Comparison of ENCODE assay signal across 23 mouse cellular contexts in the genomic region with DNA sequence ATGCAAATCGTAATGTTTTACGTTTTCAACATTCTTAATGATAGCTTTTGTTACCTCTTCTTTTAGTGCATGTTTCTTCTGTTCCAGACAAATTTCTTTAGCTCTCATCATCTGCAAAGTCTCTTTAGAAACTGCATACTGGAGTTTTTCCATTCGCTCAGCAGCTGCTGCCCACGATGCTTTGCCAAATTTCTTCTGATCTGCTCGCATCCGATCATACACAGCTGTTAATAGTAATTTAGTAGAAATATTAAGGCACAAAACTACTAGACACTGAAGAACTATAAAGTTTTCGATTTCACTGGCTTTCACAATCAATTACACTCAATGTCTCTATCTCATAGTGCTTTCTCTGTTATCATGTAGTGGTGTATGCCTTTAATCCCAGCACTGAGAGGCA. TPM values are rescaled to one million over a fixed set of nuclear protein-coding genes. Genes with fewer than 3 reads are reported as not detected.
DNase-seq lines count a peak whose midpoint lies in the region; ATAC-seq and TF ChIP-seq lines count a peak whose summit lies in the region.
"Had no signal": no experiment of that assay in that cellular context is flagged by ENCODE, and none has a peak within 500 bp of the region (broad histone marks: within the 10 kb centered on the region; RNA-seq: fewer than 3 reads in every experiment).

No protein-coding gene starts in this region.

- H3K36me3 ChIP-seq in kidney, embryonic 16.5 days (ENCODE audit: insufficient read depth, low read length) = peaks cover 23% of the 10 kb centered on the region
- 0 out of 2 replicates have a peak, but pooled peaks cover 10% of the 10 kb centered on the region for H3K36me3 ChIP-seq in lung, postnatal 0 days (ENCODE audit: insufficient read depth, low read length)
- H3K36me3 ChIP-seq: intestine, embryonic 15.5 days; stomach, embryonic 15.5 days had no signal

- TF ChIP-seq CTCF in lung, postnatal 0 days (IDR thresholded peaks at IDR 0.05) = no peak

- H3K9ac ChIP-seq in kidney, embryonic 16.5 days (replicated peaks; ENCODE audit: low read length) = no peak overlapping the region
- no peak overlapping the region for H3K9ac ChIP-seq in lung, postnatal 0 days (replicated peaks; ENCODE audit: low read depth)
- H3K9ac ChIP-seq: heart, embryonic 15.5 days; hindbrain, embryonic 15.5 days; intestine, embryonic 15.5 days; limb, embryonic 12.5 days; liver, embryonic 12.5 days; lung, embryonic 15.5 days; stomach, embryonic 15.5 days had no signal

- WGBS in kidney, embryonic 16.5 days = 91% methylated on average over 7 of the region's 7 CpGs
- 83% methylated on average over 7 of the region's 7 CpGs for WGBS in lung, postnatal 0 days

- H3K4me1 ChIP-seq in kidney, embryonic 16.5 days (ENCODE audit: insufficient read depth, low read length) = no peaks in the 10 kb centered on the region
- no peaks in the 10 kb centered on the region for H3K4me1 ChIP-seq in lung, postnatal 0 days (ENCODE audit: insufficient read depth, low read depth, low read length)
- H3K4me1 ChIP-seq: hindbrain, embryonic 15.5 days; intestine, embryonic 15.5 days; liver, embryonic 12.5 days; lung, embryonic 15.5 days; stomach, embryonic 15.5 days had no signal

- peak; percentile 6 for DNase-seq in gastrocnemius, postnatal 14 days
- no peak for DNase-seq in gastrocnemius, adult 8-10 months (ENCODE audit: low spot score in 2 of 2)
- peak; percentile 60 for DNase-seq in kidney, postnatal 10 days
- peak; percentile 52 to 55 for DNase-seq in heart, postnatal 10 days
- DNase-seq in lung, postnatal 0 days (ENCODE audit: low spot score) = peak; percentile 62
- no peak for DNase-seq in embryo, embryonic 10 days (ENCODE audit: low spot score)
- DNase-seq in layer of hippocampus, postnatal 25 days (ENCODE audit: extremely low spot score in 1 of 2, low spot score in 1 of 2) = no peak
- DNase-seq: adrenal gland, postnatal 36 days; cerebellum, adult 18-20 months; gastrocnemius, postnatal 10 days; kidney, postnatal 25 days; right cerebral cortex, postnatal 14 days; thymus, adult 18-20 months; thymus, postnatal 4 days had no signal

- no peak overlapping the region for H3K27ac ChIP-seq in kidney, embryonic 16.5 days (ENCODE audit: low read length)
- H3K27ac ChIP-seq in lung, postnatal 0 days (ENCODE audit: low read length) = no peak overlapping the region
- H3K27ac ChIP-seq: hindbrain, embryonic 15.5 days; intestine, embryonic 15.5 days; limb, embryonic 12.5 days; liver, embryonic 12.5 days; lung, embryonic 15.5 days; stomach, embryonic 15.5 days had no signal

- H3K4me2 ChIP-seq in kidney, embryonic 16.5 days (replicated peaks; ENCODE audit: low read depth, low read length) = no peak overlapping the region
- no peak overlapping the region for H3K4me2 ChIP-seq in lung, postnatal 0 days (replicated peaks; ENCODE audit: low read depth, low read length)
- H3K4me2 ChIP-seq: heart, embryonic 15.5 days; hindbrain, embryonic 15.5 days; intestine, embryonic 15.5 days; limb, embryonic 12.5 days; liver, embryonic 12.5 days; lung, embryonic 15.5 days; stomach, embryonic 15.5 days had no signal

- ATAC-seq in kidney, embryonic 16.5 days (ENCODE audit: low FRiP score, low TSS enrichment) = no peak
- peak; percentile 52 for ATAC-seq in lung, postnatal 0 days
- ATAC-seq: intestine, embryonic 15.5 days; liver, embryonic 12.5 days; midbrain, embryonic 16.5 days had no signal

- no peak overlapping the region for H3K4me3 ChIP-seq in kidney, embryonic 16.5 days (ENCODE audit: low read length)
- H3K4me3 ChIP-seq in lung, postnatal 0 days (ENCODE audit: low read depth, low read length) = no peak overlapping the region
- H3K4me3 ChIP-seq: heart, embryonic 15.5 days; hindbrain, embryonic 15.5 days; intestine, embryonic 15.5 days; limb, embryonic 12.5 days; liver, embryonic 12.5 days; lung, embryonic 15.5 days; stomach, embryonic 15.5 days had no signal

- intact Hi-C loops in gastrocnemius, postnatal 14 days (cut with DNase I; ENCODE audit: low total_unique reads) = no loop called here
- intact Hi-C loops in heart, postnatal 10 days (cut with DNase I) = no loop called here

- no peak for TF ChIP-seq EP300 in lung, postnatal 0 days (IDR thresholded peaks at IDR 0.05)

- no peaks in the 10 kb centered on the region for H3K9me3 ChIP-seq in kidney, embryonic 16.5 days (ENCODE audit: low read length)
- H3K9me3 ChIP-seq in lung, postnatal 0 days (ENCODE audit: low read length) = no peaks in the 10 kb centered on the region
- H3K9me3 ChIP-seq: heart, embryonic 15.5 days; hindbrain, embryonic 15.5 days; intestine, embryonic 15.5 days; limb, embryonic 12.5 days; liver, embryonic 12.5 days; lung, embryonic 15.5 days; stomach, embryonic 15.5 days had no signal

- H3K27me3 ChIP-seq in kidney, embryonic 16.5 days (ENCODE audit: insufficient read depth, low read length) = no peaks in the 10 kb centered on the region
- no peaks in the 10 kb centered on the region for H3K27me3 ChIP-seq in lung, postnatal 0 days (replicated peaks; ENCODE audit: insufficient read depth, low read length)
- H3K27me3 ChIP-seq: heart, embryonic 15.5 days; hindbrain, embryonic 15.5 days; intestine, embryonic 15.5 days; limb, embryonic 12.5 days; liver, embryonic 12.5 days; lung, embryonic 15.5 days; stomach, embryonic 15.5 days had no signal

RNA-seq across cellular contexts. Expression of a gene that starts 40.0 kb away (rescaled TPM):
- total RNA-seq in gastrocnemius, postnatal 14 days (2021) = 10 to 100 TPM; 19.4 to 25.9 TPM
- 10 to 100 TPM; 26.1 to 30.3 (median 28.5) TPM for total RNA-seq in gastrocnemius, adult 8-10 months (2022)
- polyA plus RNA-seq in kidney, embryonic 16.5 days (2015; fragmentation: Nextera tagmentation; extraction: Ambion mirVana) = 3.2 and 3.7 TPM in 2 replicates
- total RNA-seq in heart, postnatal 10 days (2021) = 10 to 100 TPM; 41.9 to 43.9 TPM
- polyA plus RNA-seq in lung, postnatal 0 days (2015; fragmentation: Nextera tagmentation; extraction: Ambion mirVana) = 8.3 and 9.3 TPM in 2 replicates
- 10 to 100 TPM; 40.5 to 41.8 TPM for total RNA-seq in layer of hippocampus, postnatal 25 days (2021)

Comparison
In these comparisons a context has a peak if more than half of its experiments do, and no peak if none do; other contexts are left out.
1. DNase-seq: peak in gastrocnemius, postnatal 14 days (single experiment), kidney, postnatal 10 days (single experiment), heart, postnatal 10 days (2 of 2) and lung, postnatal 0 days (single experiment); none in gastrocnemius, adult 8-10 months (0 of 2), embryo, embryonic 10 days (single experiment) and layer of hippocampus, postnatal 25 days (0 of 2).